Comparison of ENCODE assay signal across 26 mouse cellular contexts in the genomic region with DNA sequence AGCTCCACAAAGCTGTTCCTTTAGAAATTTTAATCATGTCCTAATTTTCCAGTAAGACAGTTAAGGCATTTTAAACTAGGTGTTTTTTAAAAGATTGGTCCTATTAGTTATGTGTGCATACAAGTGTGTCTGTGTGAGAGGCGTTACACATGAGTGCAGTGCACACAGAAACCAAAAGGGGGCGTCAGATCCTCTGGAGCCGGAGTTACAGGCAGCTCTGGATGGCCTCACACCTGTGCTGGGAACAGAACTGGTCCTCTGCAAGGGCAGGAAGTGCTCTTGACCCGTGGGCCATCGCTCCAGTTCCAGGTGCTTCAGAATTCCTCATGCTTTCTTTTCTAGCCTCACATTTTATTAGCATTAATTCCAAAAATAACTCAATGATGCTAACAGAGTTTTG.
DNase-seq lines count a peak whose midpoint lies in the region; ATAC-seq and TF ChIP-seq lines count a peak whose summit lies in the region.
"Had no signal": no experiment of that assay in that cellular context is flagged by ENCODE, and none has a peak within 500 bp of the region (broad histone marks: within the 10 kb centered on the region; RNA-seq: fewer than 3 reads in every experiment).

No protein-coding gene starts in this region.

- H3K27me3 ChIP-seq in midbrain, postnatal 0 days (ENCODE audit: insufficient read depth, low read length) = no peaks in the 10 kb centered on the region
- H3K27me3 ChIP-seq in midbrain, embryonic 10.5 days (ENCODE audit: low read depth, poor library complexity, severe bottlenecking) = no peaks in the 10 kb centered on the region
- no peaks in the 10 kb centered on the region for H3K27me3 ChIP-seq in ES-Bruce4 (ENCODE audit: control insufficient read depth, insufficient read depth, low read length, poor library complexity, severe bottlenecking)
- no peaks in the 10 kb centered on the region for H3K27me3 ChIP-seq in intestine, embryonic 16.5 days (replicated peaks; ENCODE audit: control insufficient read depth, insufficient read depth, low read length)
- H3K27me3 ChIP-seq: embryonic facial prominence, embryonic 12.5 days; embryonic facial prominence, embryonic 15.5 days; forebrain, embryonic 12.5 days; heart, embryonic 13.5 days had no signal

- no peak overlapping the region for H3K27ac ChIP-seq in midbrain, postnatal 0 days (ENCODE audit: low read depth, low read length)
- H3K27ac ChIP-seq in midbrain, embryonic 10.5 days (replicated peaks) = no peak overlapping the region
- no peak overlapping the region for H3K27ac ChIP-seq in ES-Bruce4 (ENCODE audit: insufficient read depth, low read length)
- no peak overlapping the region for H3K27ac ChIP-seq in ES-E14 (ENCODE audit: insufficient read depth, low read depth, low read length, poor library complexity, severe bottlenecking)
- no peak overlapping the region for H3K27ac ChIP-seq in intestine, embryonic 16.5 days (ENCODE audit: low read length)
- H3K27ac ChIP-seq: embryonic facial prominence, embryonic 12.5 days; embryonic facial prominence, embryonic 15.5 days; forebrain, embryonic 12.5 days; heart, adult 2 months; heart, embryonic 10.5 days; heart, embryonic 13.5 days; hindbrain, embryonic 14.5 days; hindbrain, postnatal 0 days had no signal

- ATAC-seq in midbrain, postnatal 0 days (ENCODE audit: low FRiP score) = no peak
- no peak for ATAC-seq in intestine, embryonic 16.5 days
- ATAC-seq: CD4-positive, CD25-positive, alpha-beta regulatory T cell, adult 4 months; forebrain, embryonic 16.5 days; hindbrain, postnatal 0 days had no signal

- H3K4me1 ChIP-seq in midbrain, postnatal 0 days (ENCODE audit: insufficient read depth, low read length) = no peaks in the 10 kb centered on the region
- H3K4me1 ChIP-seq in midbrain, embryonic 10.5 days = no peaks in the 10 kb centered on the region
- H3K4me1 ChIP-seq in ES-Bruce4 (ENCODE audit: control insufficient read depth, insufficient read depth, low read length) = no peaks in the 10 kb centered on the region
- H3K4me1 ChIP-seq in ES-E14 (ENCODE audit: control insufficient read depth in 2 of 2, insufficient read depth in 2 of 2, low read length in 2 of 2, poor library complexity in 1 of 2) = peaks cover 0 to 22% of the 10 kb centered on the region in 2 experiments; a peak in 3 of 4 replicates
- no peaks in the 10 kb centered on the region for H3K4me1 ChIP-seq in intestine, embryonic 16.5 days (ENCODE audit: control insufficient read depth, insufficient read depth, low read length)
- H3K4me1 ChIP-seq: embryonic facial prominence, embryonic 12.5 days; embryonic facial prominence, embryonic 15.5 days; forebrain, embryonic 12.5 days; heart, embryonic 10.5 days; heart, embryonic 13.5 days had no signal

- WGBS in midbrain, postnatal 0 days = 75% methylated on average over 5 of the region's 5 CpGs
- WGBS in midbrain, embryonic 10.5 days = 73% methylated on average over 5 of the region's 5 CpGs
- 74% methylated on average over 5 of the region's 5 CpGs for WGBS in intestine, embryonic 16.5 days

- no peak for TF ChIP-seq EP300 in ES-Bruce4 (IDR thresholded peaks at IDR 0.05; ENCODE audit: insufficient read depth, low read depth, low read length)

- no peak for TF ChIP-seq POLR2A in ES-Bruce4 (IDR thresholded peaks at IDR 0.05; ENCODE audit: insufficient read depth, low read length)

- no peak overlapping the region for H3K9ac ChIP-seq in midbrain, postnatal 0 days (replicated peaks; ENCODE audit: low read length, poor library complexity, severe bottlenecking)
- H3K9ac ChIP-seq in ES-Bruce4 (ENCODE audit: low read depth, poor library complexity, severe bottlenecking) = no peak overlapping the region
- H3K9ac ChIP-seq in ES-E14 (ENCODE audit: insufficient read depth, low read depth, low read length, poor library complexity, severe bottlenecking) = no peak overlapping the region
- no peak overlapping the region for H3K9ac ChIP-seq in intestine, embryonic 16.5 days (ENCODE audit: low read depth, low read length)
- H3K9ac ChIP-seq: embryonic facial prominence, embryonic 12.5 days; embryonic facial prominence, embryonic 15.5 days; forebrain, embryonic 12.5 days; heart, embryonic 13.5 days; hindbrain, embryonic 14.5 days had no signal

- no peak overlapping the region for H3K4me3 ChIP-seq in midbrain, postnatal 0 days (ENCODE audit: low read depth, low read length)
- no peak overlapping the region for H3K4me3 ChIP-seq in midbrain, embryonic 10.5 days
- no peak overlapping the region for H3K4me3 ChIP-seq in ES-Bruce4 (ENCODE audit: low read depth, low read length)
- no peak overlapping the region for H3K4me3 ChIP-seq in ES-E14 (ENCODE audit: insufficient read depth in 1 of 2, low read depth in 1 of 2, low read length in 2 of 2, poor library complexity in 1 of 2, severe bottlenecking in 1 of 2)
- no peak overlapping the region for H3K4me3 ChIP-seq in intestine, embryonic 16.5 days (ENCODE audit: low read length)
- H3K4me3 ChIP-seq: embryonic facial prominence, embryonic 12.5 days; embryonic facial prominence, embryonic 15.5 days; forebrain, embryonic 12.5 days; heart, adult 2 months; heart, embryonic 10.5 days; heart, embryonic 13.5 days had no signal

- peak; percentile 13; the same call in 1 of the 2 replicates for TF ChIP-seq CTCF in midbrain, postnatal 0 days (IDR thresholded peaks at IDR 0.05)
- TF ChIP-seq CTCF in ES-Bruce4 (IDR thresholded peaks at IDR 0.05; ENCODE audit: low read depth, low read length) = peak; percentile 8

- DNase-seq in midbrain, postnatal 0 days (ENCODE audit: low spot score) = no peak
- no peak for DNase-seq in midbrain, embryonic 10.5 days (ENCODE audit: low spot score)
- no peak for DNase-seq in ES-E14 (ENCODE audit: low read depth, low spot score)
- no peak for DNase-seq in right cerebral cortex, postnatal 10 days (ENCODE audit: low spot score in 2 of 2)
- DNase-seq: adrenal gland, adult 2 months; adrenal gland, postnatal 14 days; cerebellum, adult 11 months; cerebellum, adult 2 months; cerebellum, adult 9-11 months; cerebellum, postnatal 25 days; gastrocnemius, postnatal 10 days; gastrocnemius, postnatal 36 days; heart, adult 2 months; heart, postnatal 14 days; heart, postnatal 4 days had no signal

- no peaks in the 10 kb centered on the region for H3K36me3 ChIP-seq in midbrain, postnatal 0 days (ENCODE audit: insufficient read depth, low read length)
- no peaks in the 10 kb centered on the region for H3K36me3 ChIP-seq in midbrain, embryonic 10.5 days
- H3K36me3 ChIP-seq in ES-Bruce4 (ENCODE audit: control insufficient read depth, insufficient read depth, low read length, poor library complexity, severe bottlenecking) (no peaks in the 10 kb centered on the region), ES-E14 (ENCODE audit: control insufficient read depth, insufficient read depth, low read length, poor library complexity, severe bottlenecking) (no peaks in the 10 kb centered on the region)
- H3K36me3 ChIP-seq in intestine, embryonic 16.5 days (ENCODE audit: control insufficient read depth, insufficient read depth, low read length) = no peaks in the 10 kb centered on the region
- H3K36me3 ChIP-seq: embryonic facial prominence, embryonic 12.5 days; embryonic facial prominence, embryonic 15.5 days; forebrain, embryonic 12.5 days; heart, embryonic 10.5 days; heart, embryonic 13.5 days had no signal

- in situ Hi-C loops in ES-E14 (cut with MboI; ENCODE audit: low sequenced_read_pairs in 2 of 2, unreplicated experiment in 2 of 2) = no loop called here

- no peaks in the 10 kb centered on the region for H3K9me3 ChIP-seq in midbrain, postnatal 0 days (ENCODE audit: low read length)
- H3K9me3 ChIP-seq in midbrain, embryonic 10.5 days (replicated peaks) = no peaks in the 10 kb centered on the region
- no peaks in the 10 kb centered on the region for H3K9me3 ChIP-seq in ES-Bruce4 (replicated peaks; ENCODE audit: control insufficient read depth, insufficient read depth, low read length, poor library complexity, severe bottlenecking)
- no peaks in the 10 kb centered on the region for H3K9me3 ChIP-seq in ES-E14 (ENCODE audit: control insufficient read depth, insufficient read depth, low read depth, low read length)
- H3K9me3 ChIP-seq in intestine, embryonic 16.5 days (ENCODE audit: control insufficient read depth, low read length) = no peaks in the 10 kb centered on the region
- H3K9me3 ChIP-seq: embryonic facial prominence, embryonic 12.5 days; embryonic facial prominence, embryonic 15.5 days; forebrain, embryonic 12.5 days; heart, embryonic 10.5 days; heart, embryonic 13.5 days had no signal

- H3K4me2 ChIP-seq in midbrain, postnatal 0 days (ENCODE audit: low read depth, low read length, poor library complexity, severe bottlenecking) = no peak overlapping the region
- no peak overlapping the region for H3K4me2 ChIP-seq in intestine, embryonic 16.5 days (ENCODE audit: low read depth, low read length)
- H3K4me2 ChIP-seq: embryonic facial prominence, embryonic 12.5 days; embryonic facial prominence, embryonic 15.5 days; forebrain, embryonic 12.5 days; heart, embryonic 13.5 days; hindbrain, embryonic 14.5 days had no signal

TF ChIP-seq in ES-E14, 5 proteins besides CTCF, POLR2A, EP300 and RAD21:
- TF ChIP-seq ZNF384 (IDR thresholded peaks at IDR 0.05; ENCODE audit: low read depth, low read length) (0 out of 2 replicates have a peak, but pooled peaks have one; percentile 20), HCFC1 (IDR thresholded peaks at IDR 0.05; ENCODE audit: borderline replicate concordance, insufficient read depth, low read length) (no peak), MAFK (IDR thresholded peaks at IDR 0.05; ENCODE audit: insufficient read depth, low read depth, low read length) (no peak)
